Mouse (Mus musculus) cortical plate, adult 2 months (tissue): Measurements from ENCODE around the gene Zswim4.

Source experiments
- CTCF ChIP-seq: fragments of 200-500 bp; IDR thresholded peaks from 2 replicates; pipeline ENCODE4 v1.5.1; 2011; ENCODE audit warnings: mild to moderate bottlenecking, control low read depth, low read length; ENCODE audit not compliant: insufficient read depth; ENCODE audit errors: extremely low read depth
- POLR2A ChIP-seq: fragments of 200-500 bp; IDR thresholded peaks from 2 replicates; pipeline ENCODE4 v1.6.1; 2011; ENCODE audit warnings: mild to moderate bottlenecking, low read length, control low read depth; ENCODE audit not compliant: insufficient read depth; ENCODE audit errors: extremely low read depth

- TF ChIP-seq CTCF (no peak), POLR2A (no peak)
These were observed 53.4 kb downstream of the Zswim4 start for GRCm38 (mm10) chr8:84183261-84184084.
